Mouse (Mus musculus) T-helper 1 cell (primary cell): ENCODE measurements at regions not wholly inside any gene's neighbourhood (a gene's known extent, or its start where the extent isn't known, plus 50 kb on each side); places are given as distances from the start of the nearest gene placed in this dataset.

Experiments used
- in situ Hi-C: fragments of 300-600 bp; cut with MboI, MseI; formaldehyde crosslinking; loops from one replicate; pipeline ENCODE4 v1.15.1; 2025; ENCODE audit warnings: high pct_unique_total_duplicates

DNA sequence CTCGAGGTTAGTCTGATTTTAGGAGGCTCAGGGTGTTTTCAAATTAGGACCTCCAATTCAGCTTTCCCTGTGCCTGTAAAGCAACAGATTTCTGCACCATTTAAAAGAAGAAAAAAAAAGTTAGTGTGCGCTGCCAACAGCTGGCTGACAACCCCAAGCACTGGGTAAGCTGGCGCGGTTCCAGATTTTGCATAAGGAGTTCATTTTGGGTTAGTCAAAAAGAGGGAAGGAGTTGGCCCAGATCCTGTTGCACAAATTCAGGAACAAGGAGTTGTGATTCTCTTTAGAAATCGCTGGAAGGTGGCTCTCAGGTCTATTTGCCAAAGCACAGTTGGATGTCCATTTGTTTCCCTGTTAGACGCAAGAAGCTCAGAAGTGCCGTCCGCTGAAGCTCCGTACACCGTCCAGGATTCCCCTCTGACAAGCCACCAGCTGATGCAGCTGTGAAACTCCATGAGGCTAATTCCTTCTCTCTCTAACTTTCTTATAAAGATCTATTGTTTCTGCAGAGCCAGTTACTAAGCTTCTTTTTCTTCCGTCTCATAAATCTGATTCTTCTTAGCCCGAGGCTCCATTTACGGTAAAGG is 184.6 kb downstream of the Cand1 start:
- in situ Hi-C loops, result no loop called here

DNA sequence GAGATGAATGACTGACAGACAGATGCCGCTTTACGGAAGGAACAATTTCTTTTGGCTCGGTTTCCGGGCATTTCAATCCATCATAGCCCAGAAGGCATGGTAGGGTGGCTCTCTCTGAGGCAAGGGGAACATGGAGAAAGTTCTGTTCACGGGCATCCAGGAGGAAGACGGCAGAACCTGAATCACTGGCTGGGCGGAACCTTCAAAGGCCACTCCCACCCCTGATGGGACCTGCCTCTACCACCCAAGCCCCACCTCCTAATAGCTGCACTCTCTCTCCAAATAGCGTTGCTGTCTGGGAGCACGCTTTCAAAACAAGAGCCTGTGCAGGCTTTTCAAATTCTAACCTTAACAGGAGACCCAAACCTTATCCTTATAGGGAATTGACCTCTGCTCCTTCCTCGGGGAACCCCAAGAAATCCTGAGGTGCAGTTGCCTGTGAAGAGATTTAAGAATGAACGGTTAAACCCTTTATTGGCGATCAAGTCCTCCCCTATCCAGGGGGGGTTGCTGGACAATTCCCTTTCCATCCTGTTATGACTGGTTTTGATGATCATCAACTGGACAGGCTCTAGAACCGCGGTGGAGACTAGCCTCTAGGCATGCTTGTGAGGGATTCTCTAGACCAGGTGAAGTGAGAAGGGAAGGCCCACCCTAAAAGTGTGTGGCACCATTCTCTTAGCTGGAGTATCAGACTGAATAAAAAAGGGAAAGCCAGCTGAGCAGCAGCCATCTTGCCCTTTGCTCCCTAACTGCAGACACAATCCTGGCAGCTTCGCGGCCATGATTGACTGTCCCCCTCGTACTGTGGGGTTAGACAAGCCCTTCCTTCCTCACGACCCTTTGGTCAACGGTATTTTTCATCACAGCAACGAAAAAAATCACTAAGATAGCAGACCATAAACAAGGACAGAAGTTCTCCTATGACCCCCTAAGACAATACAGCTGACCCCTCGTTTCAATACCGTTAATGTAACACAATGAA is 184.5 kb upstream of the Dyrk2 start:
- in situ Hi-C loops, result no loop called here

DNA sequence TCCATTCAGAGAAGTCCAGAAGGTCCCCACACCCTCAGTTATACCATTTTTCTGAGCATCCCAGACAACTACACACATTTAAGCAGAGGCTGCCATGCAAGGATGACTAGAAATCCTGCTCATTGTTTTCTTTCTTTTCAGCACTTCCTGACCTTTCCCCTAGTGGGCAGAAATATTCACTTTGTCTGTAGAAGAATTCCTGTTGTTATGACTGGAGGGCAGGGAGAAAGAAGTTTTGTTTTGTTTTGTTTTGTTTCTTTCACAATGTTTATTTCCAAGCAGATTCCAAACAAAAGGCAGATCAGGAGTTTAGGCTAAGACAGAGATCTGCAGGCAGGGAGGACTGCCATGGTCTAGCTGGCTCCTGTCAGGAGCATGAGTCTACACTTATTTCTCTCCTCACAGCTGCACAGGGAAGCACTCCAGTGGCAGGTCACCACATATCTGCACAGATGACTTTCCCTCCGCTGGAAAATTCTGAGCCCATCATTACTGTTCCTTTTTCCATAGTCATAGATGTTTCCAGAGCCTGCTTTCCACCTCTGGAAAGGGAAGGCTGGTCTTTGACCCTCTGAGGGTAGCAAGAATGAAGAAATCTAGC is 182.5 kb upstream of the Dyrk2 start:
- in situ Hi-C loops, result no loop called here

DNA sequence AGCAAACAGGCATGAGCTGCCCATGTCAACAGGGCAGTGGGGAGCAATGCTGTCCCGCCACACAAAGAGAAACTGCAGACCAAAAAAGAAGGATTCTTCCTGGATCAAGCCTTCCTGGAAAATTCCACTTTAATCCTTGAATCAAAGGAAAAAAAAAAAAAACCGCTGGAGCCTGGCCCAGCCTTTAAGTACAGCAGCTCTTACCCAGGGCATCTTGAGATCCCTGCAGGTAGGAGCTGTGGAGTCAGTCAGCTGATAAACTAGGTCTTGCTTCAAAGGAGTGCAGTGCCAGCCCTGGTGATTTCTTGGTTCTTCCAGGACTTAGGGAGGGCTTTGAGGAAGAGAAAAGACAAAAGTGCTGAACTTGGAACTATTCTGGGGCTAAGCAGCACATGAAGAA is 181.6 kb upstream of the Dyrk2 start:
- in situ Hi-C loops, result no loop called here

DNA sequence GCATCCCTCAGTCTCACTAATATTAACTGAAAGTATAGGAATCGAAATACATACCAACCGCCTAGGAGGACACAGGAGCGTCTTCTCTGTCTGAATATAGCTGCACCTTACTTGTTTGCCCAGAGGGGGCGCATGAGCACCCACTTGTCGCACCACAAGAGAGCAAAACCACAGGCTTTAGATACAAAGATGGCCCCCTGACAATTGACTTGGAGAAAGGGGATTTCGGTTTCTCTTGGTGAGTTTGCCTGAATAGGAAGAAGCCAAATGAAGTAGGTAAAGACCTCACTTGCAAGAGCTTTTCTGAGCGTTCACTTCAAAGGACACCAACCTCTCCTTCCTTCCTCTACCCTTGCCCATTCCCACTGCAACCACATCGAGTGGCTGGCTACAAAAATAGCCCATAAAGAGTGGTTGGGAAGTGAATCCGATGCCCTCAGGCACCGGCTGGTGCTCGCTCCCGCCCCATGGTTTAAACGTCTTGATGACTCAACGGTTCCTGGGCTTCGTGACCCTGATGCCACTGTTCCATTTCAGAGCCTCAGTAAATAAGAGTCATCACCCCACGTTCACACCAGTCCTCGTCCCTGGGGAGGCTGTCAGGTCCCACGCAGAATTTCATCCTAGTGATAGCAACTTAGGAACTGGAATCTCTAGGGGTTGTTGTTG is 180.1 kb upstream of the Dyrk2 start:
- in situ Hi-C loops, result no loop called here

DNA sequence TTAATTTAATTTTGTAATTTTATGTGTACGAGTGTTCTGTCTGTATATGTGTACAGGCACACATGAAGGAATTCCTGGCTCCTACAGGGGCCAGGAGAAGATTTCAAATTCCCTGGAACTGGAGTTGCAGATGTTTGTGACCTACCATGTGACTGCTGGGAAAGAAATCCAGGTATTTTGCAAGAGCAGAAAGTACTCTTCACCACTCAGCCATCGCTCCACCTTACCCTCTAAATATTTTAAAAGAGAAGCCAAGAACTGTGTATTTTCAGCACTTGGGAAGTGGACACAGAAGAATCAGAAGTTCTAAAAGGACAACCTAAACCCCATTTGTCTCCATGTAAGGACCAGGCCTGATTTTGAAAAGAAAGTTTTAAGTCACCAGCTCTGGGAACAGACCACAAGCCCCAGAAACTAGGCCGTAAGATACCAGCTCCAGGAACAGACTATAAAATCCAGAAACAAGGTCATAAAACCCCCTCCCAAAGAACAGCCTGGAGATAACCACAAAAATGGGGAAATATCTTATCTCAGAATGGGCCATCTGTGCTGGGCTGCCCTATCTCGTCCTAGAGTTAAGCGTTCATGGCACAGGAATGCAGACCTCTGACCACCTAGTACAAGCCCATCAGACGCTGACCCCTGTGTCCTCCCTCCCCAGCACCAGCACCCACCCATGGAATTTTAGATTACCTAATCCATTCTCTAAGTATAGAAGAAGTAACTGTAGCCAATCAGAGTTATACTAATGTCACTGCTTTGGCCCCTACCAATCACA is 178.8 kb upstream of the Dyrk2 start:
- in situ Hi-C loops, result no loop called here

DNA sequence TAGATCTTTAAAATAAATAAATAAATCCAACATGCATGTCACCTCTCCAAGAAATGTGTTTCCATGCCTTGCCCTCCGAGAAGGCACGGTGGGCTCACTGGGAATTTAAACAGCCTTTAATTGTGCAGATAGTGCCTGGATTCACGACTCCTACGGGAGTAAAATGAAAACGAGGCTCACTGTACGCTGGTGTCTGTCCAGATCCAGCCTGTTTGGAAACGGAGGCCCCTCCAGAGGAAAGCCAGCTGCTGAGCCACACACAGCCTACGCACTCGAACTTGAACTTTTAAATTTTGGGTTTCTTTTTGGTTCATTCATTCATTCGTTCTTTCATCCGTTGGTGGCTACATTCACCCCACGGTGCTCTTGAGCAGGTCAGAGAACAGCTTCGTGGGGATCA is 175.1 kb upstream of the Dyrk2 start:
- in situ Hi-C loops, result no loop called here

DNA sequence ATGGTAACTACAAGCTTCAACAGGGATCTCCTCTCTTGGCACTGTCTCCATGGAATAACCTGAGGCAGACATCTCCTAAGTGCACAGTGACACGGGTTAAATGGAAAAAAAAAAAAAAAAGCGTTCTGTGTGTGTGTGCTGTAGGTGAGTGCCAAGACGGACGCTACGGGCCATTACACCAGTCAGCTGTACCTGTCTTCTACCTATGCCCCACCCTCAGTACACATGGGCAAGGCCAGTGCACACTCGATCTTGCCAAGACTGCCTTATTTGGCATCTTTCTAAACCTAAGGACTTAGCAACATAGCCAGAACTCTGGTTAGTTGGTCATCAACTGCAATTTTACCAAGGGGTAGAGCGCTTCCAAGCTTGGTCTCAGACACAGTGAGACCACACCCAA is 173.1 kb upstream of the Dyrk2 start:
- in situ Hi-C loops, result no loop called here

DNA sequence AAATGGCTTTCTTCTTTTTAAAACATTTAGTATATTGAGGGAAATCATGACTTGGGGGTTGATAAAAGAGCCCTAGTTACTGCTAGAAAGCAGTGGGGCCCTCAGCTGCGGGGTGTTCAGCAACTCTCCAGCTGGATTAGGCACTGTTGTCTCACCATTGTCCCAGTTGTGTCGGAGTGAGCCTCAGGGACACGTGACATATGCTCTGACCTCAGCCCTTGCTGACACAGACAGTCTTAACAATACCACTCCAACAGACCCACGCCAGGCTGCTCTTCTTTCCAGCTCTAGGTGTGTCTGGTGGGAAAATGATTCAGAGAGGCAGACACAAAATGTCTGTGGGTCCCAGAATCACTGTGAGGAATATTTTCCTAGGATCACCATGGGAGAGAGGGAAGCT is 170.2 kb upstream of the Dyrk2 start:
- in situ Hi-C loops, result no loop called here

DNA sequence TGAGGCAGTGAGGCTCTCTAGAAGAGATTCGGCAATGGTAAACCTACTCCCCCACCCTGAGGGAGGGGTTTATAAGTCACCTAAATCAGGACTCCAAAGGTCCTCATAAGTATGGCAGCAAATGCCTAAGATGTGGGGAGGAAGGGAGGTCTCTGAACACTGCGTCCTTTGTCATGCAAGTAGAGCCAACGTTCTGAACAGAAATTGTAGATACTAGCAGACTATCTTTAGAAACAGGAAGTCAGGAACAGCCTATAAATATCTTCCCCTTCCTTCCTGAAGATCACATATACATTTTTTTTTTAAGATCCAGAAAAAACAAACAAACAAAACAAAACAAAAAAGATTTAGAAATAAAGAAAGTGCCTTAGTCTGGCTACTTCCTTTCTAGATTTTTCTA is 169.7 kb upstream of the Dyrk2 start:
- in situ Hi-C loops, result no loop called here

DNA sequence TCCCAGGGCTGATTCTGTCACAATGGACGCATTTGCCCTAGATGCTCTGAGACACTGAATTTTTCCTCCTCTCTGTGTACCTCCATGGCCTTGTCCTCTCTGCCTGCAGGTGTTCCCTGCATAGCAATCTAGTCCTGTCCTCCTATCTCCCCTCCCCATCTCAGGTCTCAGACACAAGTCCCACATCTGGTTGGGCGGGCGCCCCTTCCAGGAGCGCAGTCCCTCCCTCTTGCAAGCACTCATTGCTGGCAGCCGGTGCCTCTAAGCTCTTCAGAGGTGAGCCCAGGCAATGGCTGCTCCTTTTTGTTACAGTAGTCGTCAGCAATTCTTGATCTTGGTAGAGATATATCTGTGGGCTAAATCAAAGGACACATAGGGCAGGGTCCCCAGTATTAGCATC is 169.0 kb upstream of the Dyrk2 start:
- in situ Hi-C loops, result no loop called here

DNA sequence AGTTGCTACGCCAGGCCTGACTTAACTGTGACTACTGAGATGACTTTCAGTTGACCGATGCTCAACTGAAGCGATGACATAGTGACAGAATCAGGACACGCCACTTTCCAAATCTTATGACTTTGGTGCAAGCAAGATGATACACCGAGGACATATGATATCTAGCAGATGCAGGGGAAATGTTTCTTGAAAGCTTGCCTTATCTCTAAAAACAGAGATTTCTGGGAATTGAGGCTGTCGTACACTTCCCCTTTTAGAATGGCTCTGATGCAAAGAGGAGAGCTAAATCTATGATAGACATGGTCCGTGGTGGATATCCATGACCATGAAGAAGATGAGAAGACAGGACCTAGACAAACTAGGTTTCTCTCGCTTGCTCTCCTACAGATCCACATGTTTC is 167.8 kb upstream of the Dyrk2 start:
- in situ Hi-C loops, result no loop called here

DNA sequence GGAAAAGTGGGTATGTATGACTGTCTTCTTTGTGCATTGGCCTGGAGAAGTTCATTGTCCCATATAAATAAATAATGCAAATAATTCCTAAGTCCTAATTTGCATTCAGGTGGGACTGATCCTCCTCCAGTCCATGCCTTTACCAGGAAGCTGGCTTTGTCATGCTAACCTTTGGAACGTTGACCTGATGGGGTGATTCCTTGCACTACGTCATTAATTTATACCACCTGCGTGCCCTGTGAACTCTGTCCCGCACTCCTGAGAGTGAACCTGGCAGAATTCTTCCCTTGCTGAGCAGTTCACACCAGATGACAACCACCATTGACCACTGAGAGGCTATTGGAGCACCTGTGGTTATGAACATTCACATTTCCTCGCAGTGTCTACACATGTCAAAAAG is 165.9 kb upstream of the Dyrk2 start:
- in situ Hi-C loops, result no loop called here

DNA sequence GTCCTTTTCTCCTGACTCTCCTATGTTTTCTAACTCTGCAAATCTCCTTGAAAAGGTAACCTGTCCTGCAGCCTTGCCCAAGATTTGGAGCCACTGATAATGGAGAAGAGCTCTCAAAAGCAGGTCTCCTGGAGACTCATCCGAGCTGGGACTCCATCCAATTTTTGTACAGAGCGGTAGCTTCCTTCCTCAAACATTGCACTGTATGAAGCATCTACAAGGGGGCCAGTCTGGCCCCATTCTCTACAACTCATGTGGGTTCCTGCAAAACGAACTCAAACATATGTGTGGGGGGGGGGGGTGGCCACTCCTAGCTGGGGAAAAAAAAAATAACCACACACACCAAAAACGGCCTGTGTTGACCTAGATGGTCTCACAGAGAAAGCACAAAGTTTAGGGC is 164.4 kb upstream of the Dyrk2 start:
- in situ Hi-C loops, result no loop called here

DNA sequence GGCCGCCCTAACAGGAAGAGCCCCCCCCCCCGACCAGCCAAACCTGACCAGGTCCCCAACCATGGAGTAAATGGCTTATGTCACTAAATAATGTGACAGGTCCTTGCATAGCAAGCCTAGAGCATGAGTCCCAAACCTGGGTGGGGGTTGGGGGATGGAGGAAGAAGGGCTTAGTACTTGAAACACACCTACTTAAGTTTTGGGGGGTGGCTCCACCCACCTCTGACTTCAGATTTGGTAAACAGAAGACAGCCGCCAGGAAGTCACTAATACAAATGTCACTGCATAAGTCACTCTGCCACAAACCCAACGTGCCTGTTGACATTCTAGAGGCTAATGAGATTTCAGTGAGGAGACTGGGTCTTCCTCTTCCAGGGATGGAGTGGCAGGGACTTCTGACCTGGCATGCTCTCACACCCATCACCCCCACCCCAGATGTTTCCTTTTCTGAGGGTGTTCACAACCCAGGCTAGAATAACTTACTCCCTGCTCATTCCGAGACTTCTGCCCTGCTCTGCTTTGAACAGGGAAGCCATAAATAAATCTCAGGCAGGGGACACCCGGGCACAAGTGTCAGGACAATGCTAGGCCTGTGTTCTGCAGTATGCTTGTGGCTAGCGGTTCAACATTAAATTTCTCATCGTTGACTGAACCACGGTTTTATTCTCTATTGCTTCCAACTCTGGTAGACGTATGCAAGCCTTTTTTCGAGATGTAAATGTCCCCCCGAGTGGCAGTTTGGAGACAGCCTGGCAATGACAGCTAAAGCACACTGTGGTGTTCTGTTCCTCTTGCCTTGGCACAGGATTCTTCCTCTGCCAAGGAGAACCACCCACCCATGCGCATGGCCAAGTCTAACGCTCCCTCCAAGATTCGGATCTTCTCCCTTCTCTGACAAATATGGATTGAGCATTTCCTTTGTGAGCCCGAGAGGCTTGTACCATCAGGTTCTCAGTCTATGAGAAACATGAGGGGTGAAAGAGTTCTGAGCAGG is 161.6 kb upstream of the Dyrk2 start:
- in situ Hi-C loops, result no loop called here

DNA sequence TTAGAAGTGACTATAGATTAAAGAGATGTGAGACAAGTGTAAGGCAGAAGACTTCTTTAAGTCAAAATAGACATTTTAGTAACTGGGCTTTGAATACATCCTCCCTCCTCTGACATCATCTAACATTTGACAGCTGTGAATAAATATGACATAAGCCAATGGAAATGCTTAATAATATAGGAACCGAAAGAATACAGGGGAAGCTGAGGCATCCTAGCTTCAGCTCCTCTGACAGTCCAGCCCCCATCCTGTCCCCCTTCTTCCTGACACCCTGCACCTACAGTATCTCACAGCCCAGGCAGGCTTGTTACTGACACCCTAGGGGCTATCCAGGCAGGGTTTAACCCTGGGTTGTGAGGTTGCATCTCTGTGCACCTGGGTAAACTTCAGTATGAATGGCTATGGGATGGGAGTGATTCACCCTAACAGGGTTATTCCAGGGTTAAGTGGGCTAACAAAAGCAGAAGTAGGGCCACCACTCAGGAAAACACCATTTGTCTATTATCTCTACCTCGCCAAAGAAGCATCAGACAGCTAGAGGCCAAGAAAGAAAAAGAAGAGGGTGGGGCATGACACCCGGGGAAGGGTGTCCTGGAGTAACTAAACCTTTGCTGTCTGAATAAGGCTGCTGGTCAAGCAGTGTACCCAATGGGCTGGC is 158.6 kb upstream of the Dyrk2 start:
- in situ Hi-C loops, result no loop called here

DNA sequence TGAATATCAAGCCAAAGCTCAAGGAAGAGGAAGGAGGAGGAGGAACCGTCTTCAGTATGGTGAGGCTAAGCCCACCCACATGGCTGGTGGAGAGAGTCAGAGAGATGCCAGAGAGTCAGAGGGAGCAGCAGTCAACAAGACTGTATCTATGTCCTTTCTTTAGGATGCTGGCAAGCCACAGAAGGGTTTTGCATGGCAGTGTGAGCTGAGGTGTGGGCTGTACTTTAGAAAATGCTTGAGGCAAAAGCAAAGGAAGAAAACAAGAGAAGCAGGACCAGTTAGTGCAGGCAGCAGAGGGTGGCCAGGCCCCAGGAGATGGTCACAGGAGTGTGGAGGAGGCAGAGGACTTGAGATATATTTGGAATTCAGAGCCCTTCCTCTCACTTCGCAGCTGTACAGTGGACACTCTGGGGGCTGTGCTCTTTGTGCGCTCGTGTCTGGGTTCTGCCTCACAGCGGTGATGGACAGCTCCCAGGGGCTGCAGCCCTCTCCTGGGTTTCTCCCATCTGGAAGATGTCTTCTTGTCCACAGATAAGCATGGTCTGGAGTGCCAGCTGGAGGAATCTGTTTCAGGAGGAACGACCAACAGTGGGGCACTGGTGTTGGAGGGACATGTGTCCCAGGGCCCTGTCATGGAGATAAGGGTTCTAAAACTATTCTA is 157.4 kb upstream of the Dyrk2 start:
- in situ Hi-C loops, result no loop called here

DNA sequence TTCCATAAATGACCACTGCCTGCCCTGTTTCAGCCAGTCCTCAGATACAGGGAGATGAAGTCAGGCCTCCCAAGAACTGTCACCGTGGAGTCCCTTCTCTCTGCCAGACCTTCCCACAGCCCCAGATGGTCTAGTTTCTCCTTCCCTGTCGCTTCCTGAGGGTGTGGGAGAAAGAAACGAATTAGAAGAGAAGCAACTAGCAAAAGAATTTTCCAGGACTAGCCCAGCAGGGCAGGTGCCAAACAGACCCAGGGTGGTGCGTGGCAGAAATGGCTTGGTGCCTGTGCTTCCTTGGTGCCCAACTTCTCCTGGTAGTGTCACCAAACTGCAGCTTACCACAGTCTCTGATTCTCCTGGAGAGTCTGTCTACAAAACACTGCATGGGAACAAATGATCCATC is 156.3 kb upstream of the Dyrk2 start:
- in situ Hi-C loops, result no loop called here

DNA sequence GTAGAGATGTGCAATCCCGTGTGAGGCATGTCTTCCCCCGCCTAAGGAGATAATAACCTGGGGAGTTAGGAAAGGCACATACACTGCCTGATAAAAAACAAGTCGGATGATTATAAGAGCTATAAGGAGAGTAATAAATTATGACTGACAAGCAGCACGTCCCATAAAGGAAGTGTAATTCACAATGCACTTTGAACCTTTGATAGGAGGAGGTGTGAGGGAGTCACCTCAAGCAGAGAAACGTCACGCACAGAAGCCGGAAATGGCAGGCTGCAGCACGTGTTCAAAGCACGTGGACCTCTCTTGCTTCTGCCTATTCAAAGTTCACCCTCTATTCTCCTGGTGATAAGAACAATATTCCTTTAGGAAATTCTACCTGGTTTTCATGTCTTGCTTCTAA is 154.4 kb upstream of the Dyrk2 start:
- in situ Hi-C loops, result no loop called here
